Mouse (Mus musculus): ENCODE measurements around the gene Dab2ip.

Gene Dab2ip

DNA sequence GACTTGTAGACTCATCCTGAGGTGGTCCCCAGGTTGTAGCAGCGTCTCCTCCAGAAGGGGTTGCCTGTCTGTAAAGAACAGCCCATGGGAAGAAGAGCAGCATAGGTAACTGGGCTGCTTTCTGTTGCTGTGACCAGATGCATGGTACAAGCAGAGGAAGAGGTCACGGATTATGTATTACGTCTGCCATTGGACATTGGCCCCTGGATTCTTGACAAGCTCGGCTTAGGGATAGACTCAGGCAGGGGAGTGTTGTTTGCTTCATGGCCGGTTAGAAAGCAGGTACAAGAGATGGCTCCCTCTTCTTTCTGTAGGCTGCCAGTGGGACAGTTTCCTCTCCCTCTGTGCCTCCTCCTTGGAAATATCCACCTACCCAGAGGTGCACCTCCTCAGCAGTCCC lies 130.5 kb downstream of the Dab2ip start:
- DNase-seq, result no peak

DNA sequence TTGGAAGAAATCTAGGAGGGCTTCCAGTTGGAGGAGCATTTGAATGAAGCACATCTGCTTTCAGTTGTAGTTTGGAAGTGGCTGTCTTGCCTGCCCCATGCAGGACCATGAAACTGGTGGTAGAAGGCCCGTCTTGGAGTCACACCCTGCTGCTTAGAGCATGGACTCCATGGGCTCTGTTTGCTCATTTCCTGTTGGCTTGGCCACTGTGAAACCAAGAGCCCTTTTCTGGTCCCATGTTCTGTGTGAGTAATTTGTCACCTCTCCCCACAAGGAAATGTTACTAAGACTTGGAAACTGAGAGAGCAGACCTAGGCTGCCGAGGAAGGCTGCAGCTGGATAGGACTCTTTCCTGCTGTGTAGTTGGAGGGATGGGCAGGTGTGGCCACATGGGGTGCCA lies 131.8 kb downstream of the Dab2ip start:
- no peak for DNase-seq

DNA sequence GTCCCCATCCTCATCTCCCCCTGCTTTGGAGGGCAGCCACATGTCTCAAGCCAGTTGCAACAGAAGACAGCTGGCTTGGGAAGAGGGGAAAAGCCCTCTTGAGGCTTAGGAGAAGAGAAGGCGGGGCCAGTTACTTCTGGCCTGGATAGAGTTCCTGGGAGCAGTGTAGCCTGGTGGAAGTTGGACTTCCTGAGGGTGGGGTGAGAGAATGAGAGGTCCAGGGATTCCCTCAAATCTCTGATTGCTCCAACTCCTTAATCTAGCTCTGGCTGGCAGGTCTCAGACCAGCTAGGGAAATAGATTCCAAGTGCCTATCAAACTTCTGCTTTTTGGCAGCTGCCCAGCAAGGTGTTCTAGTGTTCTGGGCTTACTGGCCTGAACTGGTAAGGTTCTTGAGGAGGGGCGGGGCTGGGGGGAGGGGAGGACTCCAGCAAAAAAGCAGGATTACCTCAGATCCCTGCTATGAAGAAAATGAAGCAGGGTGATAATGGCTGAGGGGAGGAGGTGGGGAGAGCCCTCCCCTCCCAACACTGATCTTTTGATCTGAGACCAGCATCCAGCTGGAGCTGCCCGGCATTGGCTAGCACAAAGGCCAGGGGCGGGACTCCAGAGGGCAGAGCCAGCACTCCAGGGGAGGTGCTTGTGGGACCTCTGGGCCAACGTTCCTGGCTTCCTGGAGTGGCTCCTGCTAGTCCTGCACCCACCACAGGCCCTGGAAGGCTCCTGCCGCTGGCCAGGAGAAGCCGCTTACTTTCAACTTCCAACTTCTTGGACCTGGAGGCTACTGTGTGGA lies 133.4 kb downstream of the Dab2ip start:
- peak; percentile 95 for DNase-seq

DNA sequence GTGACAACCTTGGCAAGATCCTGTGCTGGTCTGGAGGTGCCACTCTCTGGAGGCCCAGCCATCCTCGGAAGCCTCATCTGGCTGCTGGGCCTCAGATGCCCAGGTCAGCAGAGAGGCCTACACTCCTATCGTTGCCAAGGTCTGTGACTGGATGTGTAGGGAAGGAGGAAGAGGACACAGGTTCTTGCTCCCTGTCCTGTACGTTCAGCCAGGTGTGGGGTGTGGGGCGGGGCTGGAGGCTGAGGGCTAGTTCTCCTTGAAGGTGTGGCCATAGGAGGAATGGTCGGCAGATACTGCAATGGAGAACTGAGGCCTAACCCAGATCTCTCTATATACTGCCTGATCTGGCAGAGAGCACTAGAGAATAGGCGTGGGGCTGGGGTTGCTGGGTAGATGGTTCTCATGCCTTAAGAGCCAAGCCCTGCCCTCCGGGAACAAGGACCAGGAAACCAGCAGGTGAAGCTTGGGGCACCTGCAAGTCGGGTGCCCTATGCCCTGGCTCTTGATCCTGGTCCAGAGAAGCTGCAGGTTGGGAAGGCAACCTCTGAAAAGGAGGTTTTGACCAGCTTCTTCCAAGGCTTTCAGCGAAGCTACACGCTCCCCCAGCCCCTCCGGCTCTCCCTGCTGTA lies 134.3 kb downstream of the Dab2ip start:
- DNase-seq, result peak; percentile 73

DNA sequence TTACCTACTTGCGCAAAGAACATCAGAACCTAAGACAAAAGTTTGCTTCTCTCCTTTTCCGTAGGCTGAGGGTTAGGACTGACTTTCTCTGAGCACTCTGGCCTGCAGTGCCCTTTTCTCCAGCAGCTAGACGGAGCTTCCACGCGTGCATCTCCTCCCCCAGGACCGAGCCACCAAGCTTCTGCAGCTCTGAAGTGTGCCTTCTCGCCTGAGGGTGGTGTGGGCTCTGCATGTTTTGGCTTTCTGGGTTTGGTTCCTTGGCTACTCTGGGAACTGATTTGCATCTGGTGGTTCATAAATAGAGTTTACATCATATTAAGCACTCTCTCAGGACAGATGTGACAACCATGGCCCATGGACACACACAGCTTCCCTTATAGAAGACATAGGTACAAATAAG lies 135.0 kb downstream of the Dab2ip start:
- no peak for DNase-seq

DNA sequence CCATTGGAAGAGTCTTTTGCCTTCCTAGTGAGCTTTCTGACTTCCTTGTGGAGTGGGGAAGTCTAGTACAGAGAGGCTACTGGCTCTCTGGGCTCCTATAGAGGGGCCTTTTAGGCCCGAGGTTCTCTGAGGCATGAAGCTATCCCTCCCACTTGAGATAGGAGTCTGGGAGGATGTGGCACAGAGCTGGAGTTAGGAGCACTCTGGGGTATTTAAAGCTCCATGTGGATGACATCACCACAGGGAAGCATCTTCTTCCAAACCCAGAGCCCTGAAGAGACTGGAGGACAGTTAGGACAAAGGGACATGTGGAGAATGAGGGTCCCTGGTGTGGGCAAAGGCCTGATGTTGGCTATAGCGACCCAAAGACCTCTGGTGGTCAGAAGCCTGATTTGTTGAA lies 136.0 kb downstream of the Dab2ip start:
- no peak for DNase-seq

DNA sequence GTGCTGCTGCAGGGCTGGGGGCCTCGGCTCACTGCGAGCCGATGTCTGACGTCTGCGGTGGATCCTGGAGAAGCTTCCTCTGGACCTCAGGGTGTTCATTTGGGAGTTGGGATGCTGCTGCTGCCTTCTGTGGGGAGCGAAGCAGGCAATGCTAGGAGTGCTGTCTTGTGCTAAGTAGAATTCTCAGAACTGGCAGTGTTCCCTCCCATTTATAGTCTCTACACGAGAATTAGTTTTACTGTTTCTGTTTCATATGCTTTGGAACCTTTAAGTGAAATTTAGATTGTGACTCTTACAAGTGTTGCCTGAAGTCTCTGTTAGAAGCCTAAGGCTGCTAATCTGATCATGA lies 138.1 kb downstream of the Dab2ip start:
- DNase-seq, result no peak

DNA sequence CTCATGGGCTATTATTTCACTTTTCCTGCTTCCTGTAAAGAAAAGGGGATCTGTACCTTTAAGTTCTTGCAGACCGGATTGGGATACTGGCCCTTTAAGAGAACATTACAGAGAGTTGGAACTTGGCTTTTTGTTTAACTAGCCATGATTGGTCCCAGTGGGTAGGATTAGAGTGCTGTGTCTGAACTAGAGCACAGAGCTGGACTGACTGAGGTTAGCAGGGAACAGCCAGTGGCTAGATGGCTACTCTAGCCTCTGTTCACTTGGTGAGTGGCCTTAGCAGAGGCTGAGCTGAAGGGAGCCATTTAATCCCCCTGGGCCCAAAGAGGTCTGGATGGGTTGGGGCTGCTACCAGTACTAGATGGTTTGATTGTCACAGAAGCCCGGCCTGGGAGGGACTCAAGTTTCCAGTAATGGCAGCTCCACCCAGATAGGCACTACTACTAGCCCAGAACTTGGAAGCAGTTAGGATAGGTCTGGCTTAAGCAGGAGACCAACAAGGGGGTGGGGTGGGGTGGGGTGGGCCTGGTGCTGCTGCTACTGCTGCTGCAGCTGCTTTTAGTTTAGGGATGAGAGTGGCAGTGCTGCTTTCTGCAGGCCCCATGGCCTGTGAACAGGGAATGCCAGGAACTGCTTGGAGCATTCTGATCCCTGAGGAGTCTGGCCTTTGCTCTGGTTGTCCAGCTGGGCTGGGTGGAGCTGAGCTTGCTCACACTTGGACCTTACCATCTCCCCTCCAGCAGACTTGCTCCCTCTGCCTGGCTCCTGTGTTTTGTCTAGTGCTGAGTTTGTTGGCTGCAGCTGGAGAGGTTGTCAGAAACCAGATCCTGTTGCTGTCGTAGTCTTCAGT lies 138.7 kb downstream of the Dab2ip start:
- DNase-seq, result peak; percentile 61

DNA sequence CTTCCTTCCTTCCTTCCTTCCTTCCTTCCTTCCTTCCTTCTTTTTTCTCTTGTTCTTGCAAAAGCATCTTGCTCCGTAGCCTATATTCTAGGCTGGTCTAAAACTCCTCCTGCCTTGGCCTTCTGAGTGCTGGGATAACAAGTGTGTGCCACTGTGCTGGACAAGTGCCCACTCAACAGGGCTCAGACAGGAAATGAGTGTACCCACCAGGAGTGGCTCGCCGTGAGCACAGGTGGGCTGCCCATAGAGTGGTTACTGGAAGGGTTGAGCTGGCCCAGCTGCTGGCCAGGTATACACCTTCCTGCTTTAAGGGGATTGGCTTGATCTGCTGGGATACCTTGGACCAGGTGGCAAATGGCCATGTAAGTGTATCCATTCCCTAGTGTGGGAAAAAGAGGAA lies 139.7 kb downstream of the Dab2ip start:
- peak; percentile 48 for DNase-seq

DNA sequence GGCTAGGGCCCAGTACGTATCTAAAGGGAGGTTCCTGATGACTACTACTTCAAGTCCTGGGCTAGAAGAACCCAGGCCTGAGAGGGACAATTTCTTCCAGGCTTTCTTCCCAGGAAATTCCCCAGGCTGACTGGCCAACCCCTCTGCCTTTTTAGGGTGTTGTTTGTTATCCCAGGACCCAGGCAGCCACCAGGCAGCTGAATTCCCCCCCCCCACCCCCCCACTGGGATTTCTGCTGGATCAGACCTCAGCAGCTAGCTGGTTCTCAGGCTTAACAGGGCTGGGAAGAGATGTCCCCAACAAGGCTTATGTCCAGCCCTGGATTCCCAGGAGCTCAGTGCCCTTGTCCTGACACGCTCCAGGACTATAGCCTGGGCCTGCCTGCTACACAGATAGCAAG lies 142.9 kb downstream of the Dab2ip start:
- DNase-seq, result no peak

DNA sequence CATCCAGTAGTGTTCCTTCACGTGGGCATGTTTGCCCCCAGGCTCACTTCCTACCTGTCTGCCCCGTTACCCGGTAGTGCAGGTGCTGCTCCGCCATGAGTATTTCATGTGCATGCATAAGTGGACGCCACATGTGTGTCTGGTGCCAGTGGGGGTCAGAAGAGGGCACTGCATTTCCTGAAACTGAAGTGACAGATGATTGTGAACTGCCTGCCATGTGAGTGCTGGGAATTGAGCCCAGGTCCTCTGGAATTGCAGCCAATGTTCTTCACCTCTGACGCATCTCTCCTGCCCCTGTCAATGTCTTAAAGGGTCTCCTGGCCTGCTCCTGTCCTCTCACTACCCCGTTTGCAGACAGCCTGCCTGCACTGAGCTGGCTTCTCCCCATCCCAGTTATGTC lies 143.9 kb downstream of the Dab2ip start:
- peak; percentile 16 for DNase-seq

DNA sequence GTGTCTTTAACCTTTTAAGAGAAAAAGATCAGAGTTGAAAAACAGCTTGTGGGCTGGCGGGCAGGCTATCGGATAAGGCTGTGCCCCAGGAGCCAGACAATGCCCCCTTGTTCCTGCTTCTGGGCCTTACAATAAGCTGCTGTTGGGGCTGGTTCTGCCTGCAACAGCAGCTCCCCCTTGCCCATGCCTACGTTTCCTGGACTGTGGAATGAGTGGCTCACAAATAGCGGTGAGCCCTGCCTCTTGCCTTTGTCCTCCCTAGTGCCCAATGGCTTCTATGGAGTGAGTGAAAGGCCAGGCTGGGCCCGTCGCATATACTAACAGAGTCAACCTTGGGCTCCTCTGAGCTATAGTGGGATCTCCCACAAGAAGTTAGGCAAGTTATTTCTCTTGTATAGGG lies 144.5 kb downstream of the Dab2ip start:
- DNase-seq, result no peak

DNA sequence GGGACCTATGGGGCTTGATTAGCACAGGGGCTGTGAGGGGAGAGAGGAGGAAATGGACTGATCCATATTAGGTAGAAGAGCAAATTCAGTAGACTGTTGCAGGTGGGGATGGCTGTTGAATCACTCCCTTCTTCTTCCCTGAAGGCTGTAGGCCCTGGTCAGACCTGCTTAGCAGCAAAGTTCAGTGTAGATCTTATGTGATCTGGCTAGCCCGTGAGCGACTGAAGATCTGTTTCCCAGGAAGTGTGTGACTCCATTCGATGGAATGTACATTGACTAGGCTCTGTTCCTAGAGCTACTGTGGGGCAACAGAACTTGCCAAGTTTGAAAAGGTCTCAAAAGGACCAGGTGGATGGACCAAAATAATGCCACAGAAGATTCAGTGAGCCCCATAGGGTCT lies 145.2 kb downstream of the Dab2ip start:
- peak; percentile 39 for DNase-seq

DNA sequence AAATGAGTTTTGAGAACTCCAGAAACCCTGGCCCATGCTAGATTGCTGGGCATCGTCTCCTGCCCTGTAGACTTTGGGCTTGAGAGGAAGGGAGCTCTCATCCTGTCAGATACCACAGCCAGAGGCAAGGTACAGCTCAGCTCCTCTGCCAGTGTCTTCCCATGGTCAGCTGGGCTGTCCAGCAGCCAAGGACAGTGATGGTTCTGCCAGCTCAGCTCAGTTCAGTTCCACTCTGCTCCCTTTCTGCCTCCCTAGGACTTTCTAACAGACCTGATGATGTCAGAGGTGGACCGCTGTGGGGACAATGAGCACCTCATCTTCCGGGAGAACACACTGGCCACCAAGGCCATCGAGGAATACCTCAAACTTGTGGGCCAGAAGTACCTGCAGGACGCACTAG lies 154.5 kb downstream of the Dab2ip start:
- no peak for DNase-seq

DNA sequence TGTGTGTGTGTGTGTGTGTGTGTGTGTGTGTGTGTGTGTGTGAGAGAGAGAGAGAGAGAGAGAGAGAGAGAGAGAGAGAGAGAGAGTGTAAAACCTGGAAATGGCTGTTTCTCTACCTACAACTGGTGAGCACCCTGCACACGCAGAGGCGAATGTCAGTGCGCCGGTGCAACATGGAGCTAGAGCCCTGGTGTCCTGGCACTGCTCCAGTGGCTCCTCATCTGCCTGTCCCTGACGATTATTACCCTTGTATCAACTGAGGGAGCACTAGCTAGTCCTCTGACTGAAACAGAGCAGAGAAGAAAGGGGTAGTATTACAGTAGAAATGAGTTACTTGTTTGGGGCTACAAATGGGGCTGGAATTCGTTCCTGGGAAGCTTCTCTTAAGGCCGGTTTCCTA lies 155.4 kb downstream of the Dab2ip start:
- DNase-seq, result no peak

DNA sequence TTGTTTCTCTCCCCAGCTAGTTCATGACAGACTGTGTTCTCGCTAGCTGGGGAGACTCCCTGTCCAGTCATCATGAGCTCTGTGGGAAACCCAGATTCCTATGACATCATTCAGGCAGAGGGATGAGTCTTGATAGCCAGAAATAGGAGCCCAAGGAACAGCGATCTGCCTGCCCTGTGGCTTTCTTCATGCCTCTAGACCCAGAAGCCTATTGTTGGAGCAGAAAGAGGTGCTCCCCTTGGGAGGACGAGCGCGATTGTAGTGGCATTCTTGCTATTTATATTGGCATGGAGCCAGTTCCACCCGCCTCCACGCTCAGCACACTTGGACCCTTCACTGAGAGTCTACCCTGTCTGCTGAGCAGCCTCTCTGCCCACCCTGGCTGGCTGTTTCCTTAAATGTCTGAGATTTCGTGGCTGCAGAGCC lies 156.7 kb downstream of the Dab2ip start:
- DNase-seq, result no peak

DNA sequence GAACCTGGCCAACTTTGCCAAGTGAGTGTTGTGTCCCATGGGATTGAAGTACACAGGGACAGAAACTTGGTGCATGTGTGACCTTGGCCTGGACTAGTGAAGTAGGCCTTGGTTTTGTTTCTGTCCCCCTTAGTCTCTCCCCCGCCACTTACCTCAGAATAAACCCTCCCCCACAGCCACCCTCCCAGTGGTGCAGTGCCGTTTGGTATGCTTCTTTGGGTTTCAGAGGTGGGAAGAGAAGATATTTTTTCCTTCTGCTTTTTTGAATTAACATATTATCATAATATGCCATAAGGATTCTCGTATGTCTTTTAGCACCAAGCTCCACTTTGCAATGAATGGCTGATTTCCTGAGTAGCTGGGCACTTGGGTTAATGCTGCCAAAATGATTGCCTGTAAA lies 157.4 kb downstream of the Dab2ip start:
- DNase-seq, result no peak

DNA sequence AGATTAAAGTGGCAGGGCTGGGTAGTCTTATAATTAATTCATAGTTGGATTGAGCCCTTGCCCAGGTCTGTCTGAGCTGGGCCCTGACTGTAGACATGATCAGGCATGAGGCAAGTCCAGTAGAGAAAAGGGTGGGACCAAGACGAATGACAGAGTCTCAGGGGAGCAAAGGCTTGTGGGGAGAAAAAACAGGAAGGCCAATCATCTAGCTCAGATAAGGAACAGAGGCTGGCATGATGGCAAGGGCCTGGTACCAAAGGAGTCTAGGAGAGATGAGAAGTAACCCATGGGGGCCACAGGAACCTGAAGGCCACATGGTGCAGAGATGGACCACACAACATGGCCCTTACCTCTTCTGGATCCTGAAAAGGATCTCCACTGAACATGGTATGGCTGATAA lies 158.1 kb downstream of the Dab2ip start:
- DNase-seq, result no peak

DNA sequence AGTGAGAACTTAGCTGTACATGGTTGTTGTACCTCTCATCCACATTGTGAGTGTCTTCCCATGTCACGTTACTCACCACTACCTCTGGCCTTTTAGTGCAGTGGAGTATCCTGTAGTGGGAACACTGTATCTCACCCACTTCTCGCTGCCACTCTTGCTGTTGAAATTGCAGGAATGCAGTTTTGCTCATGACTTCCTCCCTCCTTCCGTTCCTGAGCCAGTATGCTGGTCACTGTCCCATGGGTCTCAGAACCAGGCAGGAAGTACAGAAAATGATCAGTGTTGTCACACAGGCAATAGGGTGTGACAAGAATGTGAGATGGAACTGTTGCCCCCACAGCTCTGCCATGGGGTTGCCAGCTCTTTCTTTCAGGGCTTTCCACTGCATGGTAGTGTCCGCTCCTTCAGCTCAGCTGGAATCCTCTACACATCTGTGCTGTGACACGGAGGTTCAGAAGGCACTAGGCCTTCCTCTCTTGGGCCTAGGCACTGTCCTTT lies 160.0 kb downstream of the Dab2ip start:
- DNase-seq, result no peak

DNA sequence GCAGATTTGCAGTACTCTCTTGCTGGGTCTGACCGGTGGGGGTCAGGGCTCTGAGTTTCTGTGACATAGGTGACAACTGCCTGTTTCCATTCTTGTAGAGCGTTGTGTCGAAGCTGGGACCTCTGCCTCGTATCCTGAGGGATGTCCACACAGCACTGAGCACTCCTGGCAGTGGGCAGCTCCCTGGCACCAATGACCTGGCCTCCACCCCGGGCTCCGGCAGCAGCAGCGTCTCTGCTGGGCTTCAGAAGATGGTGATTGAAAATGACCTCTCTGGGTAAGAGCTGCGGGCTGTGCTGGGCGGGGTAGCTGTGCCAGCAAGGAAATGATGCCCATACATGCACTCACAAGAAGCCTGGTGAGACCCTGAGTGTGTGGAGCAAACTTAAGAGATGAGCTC lies 160.6 kb downstream of the Dab2ip start:
- no peak for DNase-seq

DNA sequence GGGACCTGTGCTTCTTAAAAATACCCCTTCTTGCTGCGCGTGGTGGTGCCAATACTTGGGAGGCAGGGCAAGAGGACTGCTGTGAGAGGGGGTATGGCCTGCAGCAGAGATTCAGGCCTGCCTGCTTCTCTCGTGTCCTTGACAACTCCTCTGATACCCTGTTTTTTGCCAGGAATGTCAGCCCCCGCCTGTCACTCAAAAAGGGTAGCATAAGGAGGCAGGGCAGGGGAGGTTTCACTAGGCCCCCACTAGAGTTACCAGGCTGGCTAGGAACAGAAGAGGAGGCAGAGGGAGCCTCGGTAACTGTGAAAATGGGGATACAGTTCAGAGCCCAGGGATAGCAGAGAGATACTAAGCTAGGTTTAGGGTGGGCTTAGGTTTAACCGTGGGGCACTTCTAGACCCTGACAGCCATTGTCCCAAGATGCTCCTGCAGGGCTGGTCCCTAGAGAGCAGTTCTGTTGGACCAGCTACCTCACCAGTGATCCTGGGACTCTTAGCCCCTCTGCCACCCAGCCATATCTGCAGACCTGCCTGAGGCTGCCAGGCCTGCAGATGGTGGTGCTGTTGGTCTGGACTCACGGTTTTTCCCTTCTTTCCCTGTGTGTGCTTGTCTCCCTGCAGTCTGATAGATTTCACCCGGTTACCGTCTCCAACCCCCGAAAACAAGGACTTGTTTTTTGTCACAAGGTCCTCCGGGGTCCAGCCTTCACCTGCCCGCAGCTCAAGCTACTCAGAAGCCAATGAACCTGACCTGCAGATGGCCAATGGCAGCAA lies 161.4 kb downstream of the Dab2ip start:
- DNase-seq, result no peak

DNA sequence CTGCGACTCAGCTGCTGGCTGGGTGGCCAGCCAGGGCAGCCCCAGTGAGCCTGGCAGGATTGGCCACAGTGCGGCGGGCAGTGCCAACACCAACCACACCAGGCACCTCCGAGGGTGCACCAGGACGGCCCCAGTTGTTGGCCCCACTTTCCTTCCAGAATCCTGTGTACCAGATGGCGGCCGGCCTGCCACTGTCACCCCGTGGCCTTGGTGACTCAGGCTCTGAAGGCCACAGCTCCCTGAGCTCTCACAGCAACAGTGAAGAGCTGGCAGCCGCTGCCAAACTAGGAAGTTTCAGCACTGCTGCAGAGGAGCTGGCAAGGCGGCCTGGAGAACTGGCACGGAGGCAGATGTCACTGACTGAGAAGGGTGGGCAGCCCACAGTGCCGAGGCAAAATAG lies 162.0 kb downstream of the Dab2ip start:
- no peak for DNase-seq

DNA sequence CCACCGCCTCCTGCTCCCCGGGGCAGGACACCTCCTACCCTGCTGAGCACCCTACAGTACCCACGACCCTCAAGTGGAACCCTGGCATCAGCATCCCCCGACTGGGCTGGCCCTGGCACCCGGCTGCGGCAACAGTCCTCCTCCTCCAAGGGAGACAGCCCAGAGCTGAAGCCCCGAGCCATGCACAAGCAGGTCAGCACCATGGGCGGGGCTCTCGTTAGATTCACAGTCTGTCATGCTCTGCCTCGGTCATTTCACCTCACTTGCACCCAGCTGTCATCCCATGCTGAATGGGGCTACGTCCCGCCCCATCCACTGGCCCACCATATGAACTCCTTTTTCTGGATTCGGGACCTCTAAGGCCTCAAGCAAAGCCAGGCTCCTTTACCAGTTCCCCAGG lies 162.5 kb downstream of the Dab2ip start:
- no peak for DNase-seq

All from lung, postnatal 36 days (tissue).